Comparison of ENCODE assay signal across 8 mouse cellular contexts in genomic region chr15:86213753-86214548, GRCm38 (mm10). TPM values are rescaled to one million over a fixed set of nuclear protein-coding genes. Genes with fewer than 3 reads are reported as not detected.
DNase-seq lines count a peak whose midpoint lies in the region; ATAC-seq and TF ChIP-seq lines count a peak whose summit lies in the region.

TSS of gene Tbc1d22a (plus strand) at chr15:86214459.

- peak; percentile 78 for ATAC-seq in G1E (ENCODE audit: extremely low read depth, insufficient number of reproducible peaks, low FRiP score, poor library complexity, severe bottlenecking)
- ATAC-seq in forebrain, postnatal 0 days: peak; percentile 98
- peak; percentile 90 for ATAC-seq in lung, embryonic 15.5 days (ENCODE audit: borderline replicate concordance, extremely low read depth, low FRiP score, low TSS enrichment)

- WGBS in forebrain, postnatal 0 days: under 1% methylated on average over 64 of the region's 64 CpGs
- under 1% methylated on average over 64 of the region's 64 CpGs for WGBS in lung, embryonic 15.5 days

- DNase-seq in G1E (ENCODE audit: low spot score): peak; percentile 84
- DNase-seq in cerebellum, adult 18-20 months: peak; percentile 93 to 95
- peak; percentile 96 for DNase-seq in forebrain, postnatal 0 days
- DNase-seq in heart, postnatal 4 days: peak; percentile 95
- DNase-seq in layer of hippocampus, adult 8-10 months (ENCODE audit: low spot score in 2 of 2): peak; percentile 88 to 91
- DNase-seq in ovary, adult 18-20 months (ENCODE audit: low spot score): peak; percentile 85
- peak; percentile 95 for DNase-seq in thymus, postnatal 0 days (ENCODE audit: low spot score)

- H3K27me3 ChIP-seq in G1E (ENCODE audit: insufficient read depth, low read length): no peaks in the 10 kb centered on the region
- H3K27me3 ChIP-seq in forebrain, postnatal 0 days (ENCODE audit: insufficient read depth, low read length): no peaks in the 10 kb centered on the region
- H3K27me3 ChIP-seq in lung, embryonic 15.5 days: no peaks in the 10 kb centered on the region

- H3K4me2 ChIP-seq in forebrain, postnatal 0 days (ENCODE audit: low read depth): peak within 1 kb of the TSS; percentile 78
- H3K4me2 ChIP-seq in lung, embryonic 15.5 days: peak within 1 kb of the TSS; percentile 99

- no peaks in the 10 kb centered on the region for H3K9me3 ChIP-seq in G1E (replicated peaks)
- no peaks in the 10 kb centered on the region for H3K9me3 ChIP-seq in forebrain, postnatal 0 days (ENCODE audit: low read length)
- H3K9me3 ChIP-seq in lung, embryonic 15.5 days: no peaks in the 10 kb centered on the region

- TF ChIP-seq CTCF in G1E (IDR thresholded peaks at IDR 0.05; ENCODE audit: low read depth, low read length): no peak
- no peak for TF ChIP-seq CTCF in forebrain, postnatal 0 days (IDR thresholded peaks at IDR 0.05; ENCODE audit: low read depth)

- peaks cover 49% of the 10 kb centered on the region for H3K36me3 ChIP-seq in G1E (replicated peaks)
- H3K36me3 ChIP-seq in forebrain, postnatal 0 days (ENCODE audit: insufficient read depth): 0 out of 2 replicates have a peak, but pooled peaks cover 4% of the 10 kb centered on the region
- 0 out of 2 replicates have a peak, but pooled peaks cover 2% of the 10 kb centered on the region for H3K36me3 ChIP-seq in lung, embryonic 15.5 days

- peak within 1 kb of the TSS; percentile 98 for H3K4me3 ChIP-seq in G1E (ENCODE audit: low read depth, low read length)
- peak within 1 kb of the TSS; percentile 71 for H3K4me3 ChIP-seq in forebrain, postnatal 0 days (ENCODE audit: low read depth, low read length)
- peak within 1 kb of the TSS; percentile 87 for H3K4me3 ChIP-seq in lung, embryonic 15.5 days

- H3K27ac ChIP-seq in forebrain, postnatal 0 days (ENCODE audit: low read depth, low read length): peak within 1 kb of the TSS; percentile 95
- peak within 1 kb of the TSS; percentile 91 for H3K27ac ChIP-seq in lung, embryonic 15.5 days

- H3K9ac ChIP-seq in forebrain, postnatal 0 days: peak within 1 kb of the TSS; percentile 78
- peak within 1 kb of the TSS; percentile 92 for H3K9ac ChIP-seq in lung, embryonic 15.5 days

- H3K4me1 ChIP-seq in G1E (ENCODE audit: insufficient read depth, low read depth, low read length): peaks cover 32% of the 10 kb centered on the region
- peaks cover 11% of the 10 kb centered on the region for H3K4me1 ChIP-seq in forebrain, postnatal 0 days (ENCODE audit: insufficient read depth)
- peaks cover 25% of the 10 kb centered on the region for H3K4me1 ChIP-seq in lung, embryonic 15.5 days

RNA-seq across cellular contexts. Expression of gene Tbc1d22a, which starts in this region (rescaled TPM):
- 7.4 and 11.9 TPM in 2 replicates for total RNA-seq in G1E (2014; fragmentation: Nextera tagmentation)
- 13.6 and 16.0 TPM in 2 replicates for total RNA-seq in G1E (2017)
- 8.8 and 11.5 TPM in 2 replicates for polyA plus RNA-seq in G1E (2012)
- total RNA-seq in forebrain, postnatal 0 days (2014; rRNA removed): 20.5 and 22.1 TPM in 2 replicates
- polyA plus RNA-seq in forebrain, postnatal 0 days (2015; fragmentation: Nextera tagmentation; extraction: Ambion mirVana): 12.1 and 13.1 TPM in 2 replicates
- total RNA-seq in heart, postnatal 4 days (2021): 10 to 100 TPM; 16.5 to 20.6 TPM
- total RNA-seq in layer of hippocampus, adult 8-10 months (2022): 10 to 100 TPM; 28.8 to 37.3 (median 34.8) TPM
- 10.3 and 12.4 TPM in 2 replicates for polyA plus RNA-seq in lung, embryonic 15.5 days (2015; fragmentation: Nextera tagmentation; extraction: Ambion mirVana)
- polyA plus RNA-seq in thymus, postnatal 0 days (2015; fragmentation: Nextera tagmentation; extraction: Ambion mirVana): 19.8 and 21.0 TPM in 2 replicates

Comparison
In these comparisons a context has a peak if more than half of its experiments do, and no peak if none do; other contexts are left out.
1. Peak in every context shown above with its lines: DNase-seq, ATAC-seq, H3K4me3 ChIP-seq and H3K27ac ChIP-seq.